Mouse (Mus musculus) MEL (cell line): ENCODE measurements at regions not wholly inside any gene's neighbourhood (a gene's known extent, or its start where the extent isn't known, plus 50 kb on each side); places are given as distances from the start of the nearest gene placed in this dataset.

Experiments used
- DNase-seq: peaks from one replicate; pipeline ENCODE4 v3.0.0; 2011; ENCODE audit warnings: low read depth, low spot score
- H3K27ac ChIP-seq: 2 replicates; pipeline ENCODE4 v1.5.1; 2012; ENCODE audit warnings: low read depth, mild to moderate bottlenecking, control low read depth, low read length, moderate library complexity; ENCODE audit not compliant: control insufficient read depth
- H3K27me3 ChIP-seq, 2 experiments: fragments of 150-350 bp in 1 of 2; sonication (generic) in 1 of 2; 2 replicates each; pipeline ENCODE4 v1.6.1; 2012; ENCODE audit warnings: low read length in 2 of 2, mild to moderate bottlenecking in 2 of 2, improper control_type of control experiment in 1 of 2, moderate library complexity in 1 of 2; ENCODE audit not compliant: insufficient read depth in 2 of 2, control insufficient read depth in 1 of 2
- H3K36me3 ChIP-seq, 2 experiments: 2 replicates each; pipeline ENCODE4 v1.6.1; 2012 to 2014; ENCODE audit warnings: low read length in 2 of 2, improper control_type of control experiment in 1 of 2, inconsistent platforms in 1 of 2, mild to moderate bottlenecking in 1 of 2; ENCODE audit not compliant: insufficient read depth in 2 of 2, control insufficient read depth in 1 of 2
- H3K4me1 ChIP-seq, 2 experiments: fragments of 150-350 bp in 1 of 2; sonication (generic) in 1 of 2; 2 replicates each; pipeline ENCODE4 v1.6.1; 2012; ENCODE audit warnings: low read length in 2 of 2, improper control_type of control experiment in 1 of 2, mild to moderate bottlenecking in 1 of 2; ENCODE audit not compliant: insufficient read depth in 2 of 2, control insufficient read depth in 1 of 2
- H3K4me3 ChIP-seq, 2 experiments: fragments of 150-350 bp in 1 of 2; sonication (generic) in 1 of 2; 2 replicates each; pipeline ENCODE4 v1.5.1; 2012; ENCODE audit warnings: low read depth in 2 of 2, low read length in 2 of 2, mild to moderate bottlenecking in 2 of 2, moderate library complexity in 2 of 2, control low read depth in 1 of 2, improper control_type of control experiment in 1 of 2; ENCODE audit not compliant: control insufficient read depth in 1 of 2, insufficient read depth in 1 of 2
- H3K79me2 ChIP-seq: 2 replicates; pipeline ENCODE4 v1.6.1; 2012; ENCODE audit warnings: mild to moderate bottlenecking, low read length, moderate library complexity; ENCODE audit not compliant: control insufficient read depth, poor library complexity, insufficient read depth
- H3K9ac ChIP-seq: 2 replicates; pipeline ENCODE4 v1.6.1; 2012; ENCODE audit warnings: low read depth, mild to moderate bottlenecking, control low read depth, low read length, moderate library complexity; ENCODE audit not compliant: control insufficient read depth, poor library complexity, severe bottlenecking
- H3K9me3 ChIP-seq: fragments of 150-350 bp; sonication (generic); replicated peaks from 2 replicates; pipeline ENCODE4 v1.6.1; 2012; ENCODE audit warnings: mild to moderate bottlenecking, low read length, improper control_type of control experiment, moderate library complexity; ENCODE audit not compliant: insufficient read depth
- BHLHE40 ChIP-seq: IDR thresholded peaks from 2 replicates; pipeline ENCODE4 v1.6.1; 2012; ENCODE audit warnings: low read depth, mild to moderate bottlenecking, inconsistent platforms, low read length, improper control_type of control experiment, borderline replicate concordance
- CHD1 ChIP-seq: IDR thresholded peaks from 2 replicates; pipeline ENCODE4 v1.6.1; 2012; ENCODE audit warnings: low read depth, mild to moderate bottlenecking, inconsistent platforms, low read length, improper control_type of control experiment
- CHD2 ChIP-seq: IDR thresholded peaks from 2 replicates; pipeline ENCODE4 v1.6.1; 2011; ENCODE audit warnings: low read length, improper control_type of control experiment
- ELF1 ChIP-seq: IDR thresholded peaks from 2 replicates; pipeline ENCODE4 v1.6.1; 2014; ENCODE audit warnings: low read depth, mild to moderate bottlenecking, inconsistent platforms, low read length, improper control_type of control experiment, moderate library complexity
- EP300 ChIP-seq, 2 experiments: IDR thresholded peaks; 2 replicates each; pipeline ENCODE4 v1.6.1; 2011; ENCODE audit warnings: improper control_type of control experiment in 2 of 2, low read length in 2 of 2, low read depth in 1 of 2, mild to moderate bottlenecking in 1 of 2
- HCFC1 ChIP-seq: IDR thresholded peaks from 2 replicates; pipeline ENCODE4 v1.6.1; 2012; ENCODE audit warnings: low read depth, mild to moderate bottlenecking, inconsistent platforms, low read length, improper control_type of control experiment, moderate library complexity
- JUND ChIP-seq: IDR thresholded peaks from 2 replicates; pipeline ENCODE4 v1.6.1; 2011; ENCODE audit warnings: low read depth, mild to moderate bottlenecking, improper control_type of control experiment, low read length
- MAX ChIP-seq: IDR thresholded peaks from 2 replicates; pipeline ENCODE4 v1.6.1; 2011; ENCODE audit warnings: low read length, improper control_type of control experiment
- MAZ ChIP-seq: IDR thresholded peaks from 2 replicates; pipeline ENCODE4 v1.6.1; 2012; ENCODE audit warnings: low read depth, mild to moderate bottlenecking, inconsistent platforms, low read length, improper control_type of control experiment
- MYB ChIP-seq: IDR thresholded peaks from 2 replicates; pipeline ENCODE4 v1.6.1; 2011; ENCODE audit warnings: mild to moderate bottlenecking, low read depth, low read length, improper control_type of control experiment
- MYC ChIP-seq: IDR thresholded peaks from 2 replicates; pipeline ENCODE4 v1.6.1; 2011; ENCODE audit warnings: low read depth, mild to moderate bottlenecking, low read length, improper control_type of control experiment, moderate library complexity
- NELFE ChIP-seq: IDR thresholded peaks from 2 replicates; pipeline ENCODE4 v1.6.1; 2011; ENCODE audit warnings: low read depth, low read length, improper control_type of control experiment
- POLR2A ChIP-seq, 2 experiments: IDR thresholded peaks; 2 replicates each; pipeline ENCODE4 v1.6.1; 2011 to 2012; ENCODE audit warnings: low read length in 2 of 2, mild to moderate bottlenecking in 2 of 2, control low read depth in 1 of 2, improper control_type of control experiment in 1 of 2, low read depth in 1 of 2, moderate library complexity in 1 of 2; ENCODE audit not compliant: control insufficient read depth in 1 of 2, insufficient read depth in 1 of 2, poor library complexity in 1 of 2
- POLR2AphosphoS2 ChIP-seq: IDR thresholded peaks from 2 replicates; pipeline ENCODE4 v1.6.1; 2011; ENCODE audit warnings: low read length, improper control_type of control experiment
- RAD21 ChIP-seq: IDR thresholded peaks from 2 replicates; pipeline ENCODE4 v1.6.1; 2011; ENCODE audit warnings: mild to moderate bottlenecking, low read depth, low read length, improper control_type of control experiment
- RCOR1 ChIP-seq: IDR thresholded peaks from 2 replicates; pipeline ENCODE4 v1.6.1; 2012; ENCODE audit warnings: low read depth, mild to moderate bottlenecking, inconsistent platforms, low read length, improper control_type of control experiment
- SIN3A ChIP-seq: IDR thresholded peaks from 2 replicates; pipeline ENCODE4 v1.6.1; 2012; ENCODE audit warnings: low read length, improper control_type of control experiment, inconsistent platforms
- SMC3 ChIP-seq: IDR thresholded peaks from 2 replicates; pipeline ENCODE4 v1.6.1; 2011; ENCODE audit warnings: low read depth, low read length, improper control_type of control experiment
- TAL1 ChIP-seq: IDR thresholded peaks from 2 replicates; pipeline ENCODE4 v1.6.1; 2012; ENCODE audit warnings: mild to moderate bottlenecking, inconsistent platforms, low read length, moderate library complexity, mixed read lengths
- UBTF ChIP-seq: IDR thresholded peaks from 2 replicates; pipeline ENCODE4 v1.6.1; 2012; ENCODE audit warnings: low read depth, mild to moderate bottlenecking, inconsistent platforms, low read length, improper control_type of control experiment, moderate library complexity, borderline replicate concordance; ENCODE audit not compliant: insufficient read depth
- USF1 ChIP-seq: IDR thresholded peaks from 2 replicates; pipeline ENCODE4 v1.6.1; 2014; ENCODE audit warnings: low read depth, mild to moderate bottlenecking, inconsistent platforms, low read length, improper control_type of control experiment, moderate library complexity
- ZKSCAN1 ChIP-seq: IDR thresholded peaks from 2 replicates; pipeline ENCODE4 v1.6.1; 2012; ENCODE audit warnings: low read depth, mild to moderate bottlenecking, inconsistent platforms, low read length, improper control_type of control experiment, moderate library complexity
- ZNF384 ChIP-seq: IDR thresholded peaks from 2 replicates; pipeline ENCODE4 v1.6.1; 2012; ENCODE audit warnings: low read depth, mild to moderate bottlenecking, inconsistent platforms, low read length, improper control_type of control experiment

GRCm38 (mm10) chr7:77855077-77855476, 882.7 kb downstream of the Ntrk3 start:
- Histone ChIP-seq H3K9me3 (no peaks in the 10 kb centered on the region), H3K4me1 (no peaks in the 10 kb centered on the region), H3K36me3 (no peaks in the 10 kb centered on the region), H3K27me3 (no peaks in the 10 kb centered on the region; a peak in 1 of 4 replicates), H3K9ac (no peak overlapping the region), H3K4me3 (no peak overlapping the region), H3K79me2 (no peaks in the 10 kb centered on the region), H3K27ac (no peak overlapping the region)
- TF ChIP-seq RAD21, result no peak
- TF ChIP-seq ZNF384, result no peak
- no peak for TF ChIP-seq SMC3
- no peak for TF ChIP-seq BHLHE40
- TF ChIP-seq CHD2, result no peak
- TF ChIP-seq TAL1, result no peak
- no peak for TF ChIP-seq EP300 (IDR thresholded peaks at IDR 0.05; ENCODE audit: low read depth in 1 of 2, low read length in 2 of 2)
- TF ChIP-seq SIN3A, result no peak
- no peak for TF ChIP-seq UBTF
- TF ChIP-seq JUND, result no peak
- TF ChIP-seq MAZ, result no peak
- no peak for TF ChIP-seq MYB
- no peak for TF ChIP-seq POLR2AphosphoS2
- no peak for TF ChIP-seq MAX
- DNase-seq, result no peak

GRCm38 (mm10) chr7:77824261-77824959, 913.4 kb downstream of the Ntrk3 start:
- no peaks in the 10 kb centered on the region for H3K9me3 ChIP-seq
- no peaks in the 10 kb centered on the region for H3K4me1 ChIP-seq
- H3K36me3 ChIP-seq, result no peaks in the 10 kb centered on the region
- no peak for DNase-seq
- no peak overlapping the region for H3K9ac ChIP-seq
- no peak for TF ChIP-seq POLR2A (IDR thresholded peaks at IDR 0.05; ENCODE audit: control insufficient read depth in 1 of 2, insufficient read depth in 1 of 2, low read depth in 1 of 2, low read length in 2 of 2, poor library complexity in 1 of 2)
- no peak for TF ChIP-seq HCFC1
- TF ChIP-seq ZNF384, result no peak
- no peak for TF ChIP-seq ZKSCAN1
- no peak for TF ChIP-seq CHD1
- TF ChIP-seq SMC3, result no peak
- no peak for TF ChIP-seq NELFE
- TF ChIP-seq POLR2AphosphoS2, result no peak
- no peak for TF ChIP-seq MAZ
- TF ChIP-seq UBTF, result no peak
- TF ChIP-seq USF1, result no peak
- TF ChIP-seq BHLHE40, result no peak
- no peak for TF ChIP-seq RAD21
- TF ChIP-seq MYC, result no peak
- no peak for TF ChIP-seq CHD2
- TF ChIP-seq ELF1, result no peak
- no peak for TF ChIP-seq RCOR1
- TF ChIP-seq MAX, result no peak
- no peak overlapping the region for H3K27ac ChIP-seq
- no peaks in the 10 kb centered on the region for H3K27me3 ChIP-seq
- no peak overlapping the region for H3K4me3 ChIP-seq
- H3K79me2 ChIP-seq, result no peaks in the 10 kb centered on the region
